Mouse (Mus musculus) forebrain, embryonic 14.5 days (tissue): Measurements from ENCODE around the gene Sult2a6. TPM values are rescaled to one million over a fixed set of nuclear protein-coding genes. Genes with fewer than 3 reads are reported as not detected.

Source experiments
- ATAC-seq: fragments of 200-750 bp; cut with Nextera tagmentation; 2 replicates; pipeline ENCODE4 v1.8.0; 2017; ENCODE audit warnings: mild to moderate bottlenecking, moderate library complexity
- DNase-seq: peaks from one replicate; pipeline ENCODE4 v3.0.0-alpha.2; 2015; ENCODE audit warnings: low spot score
- H3K27ac ChIP-seq: fragments of 300-500 bp; sonication (generic); 2 replicates; pipeline ENCODE4 v1.5.1; 2014; ENCODE audit warnings: low read depth, mild to moderate bottlenecking, control low read depth, low read length, moderate library complexity
- H3K27me3 ChIP-seq: fragments of 300-500 bp; sonication (generic); replicated peaks from 2 replicates; pipeline ENCODE4 v1.6.1; 2014; ENCODE audit warnings: low read length, control low read depth, mixed read lengths; ENCODE audit not compliant: control insufficient read depth, insufficient read depth
- H3K36me3 ChIP-seq: fragments of 300-500 bp; sonication (generic); 2 replicates; pipeline ENCODE4 v1.6.1; 2014; ENCODE audit warnings: low read length, control low read depth; ENCODE audit not compliant: control insufficient read depth, insufficient read depth
- H3K4me1 ChIP-seq: fragments of 300-500 bp; sonication (generic); 2 replicates; pipeline ENCODE4 v1.6.1; 2014; ENCODE audit warnings: antibody characterized with exemption, low read length, control low read depth; ENCODE audit not compliant: control insufficient read depth, insufficient read depth
- H3K4me2 ChIP-seq: fragments of 300-500 bp; sonication (generic); 2 replicates; pipeline ENCODE4 v1.6.1; 2014; ENCODE audit warnings: mild to moderate bottlenecking, control low read depth, low read length
- H3K4me3 ChIP-seq: fragments of 300-500 bp; sonication (generic); 2 replicates; pipeline ENCODE4 v1.5.1; 2014; ENCODE audit warnings: low read depth, low read length, control low read depth
- H3K9ac ChIP-seq: fragments of 300-500 bp; sonication (generic); 2 replicates; pipeline ENCODE4 v1.6.1; 2014; ENCODE audit warnings: mild to moderate bottlenecking, low read length, control low read depth, moderate library complexity
- H3K9me3 ChIP-seq: fragments of 300-500 bp; sonication (generic); replicated peaks from 2 replicates; pipeline ENCODE4 v1.6.1; 2016; ENCODE audit warnings: low read length, control low read depth, mixed read lengths; ENCODE audit not compliant: control insufficient read depth
- WGBS: fragments of 180-500 bp; shearing (Covaris S2); extraction: QIAGEN DNeasy Blood & Tissue Kit; methylation state at CpG from one replicate; pipeline ENCODE4 v1.1.7; 2014; 5-methylcytosine and 5-hydroxymethylcytosine counted together
- polyA plus RNA-seq: library from polyadenylated mRNA; unstranded; fragments of >200 nt; fragmentation: Nextera tagmentation; extraction: Ambion mirVana; gene quantifications from 2 replicates; pipeline ENCODE4 v1.2.1, GENCODE M21; 2014

The Sult2a6 gene
- not detected in 2 replicates for polyA plus RNA-seq

GRCm38 (mm10) chr7:14254770-14255169, at the start of gene Sult2a6:
Gene Sult2a6, minus strand, starts transcription at chr7:14254870.
- no peaks in the 10 kb centered on the region for H3K36me3 ChIP-seq
- H3K4me1 ChIP-seq, result no peaks in the 10 kb centered on the region
- WGBS, result 81% methylated on average over 2 of the region's 2 CpGs
- H3K27me3 ChIP-seq, result no peaks in the 10 kb centered on the region
- no peak within 1 kb of the TSS for H3K27ac ChIP-seq
- H3K9me3 ChIP-seq, result peaks cover 3% of the 10 kb centered on the region; the same call in 1 of the 2 replicates
- no peak for DNase-seq
- no peak within 1 kb of the TSS for H3K4me2 ChIP-seq
- H3K9ac ChIP-seq, result no peak within 1 kb of the TSS
- no peak within 1 kb of the TSS for H3K4me3 ChIP-seq
- ATAC-seq, result no peak

- peaks cover 10% of the 10 kb centered on the region; the same call in 1 of the 2 replicates for H3K9me3 ChIP-seq
- DNase-seq (no peak), ATAC-seq (no peak)
- no peaks in the 10 kb centered on the region for H3K27me3 ChIP-seq
- no peaks in the 10 kb centered on the region for H3K36me3 ChIP-seq
- H3K4me2 ChIP-seq, result no peak overlapping the region
- no peak overlapping the region for H3K9ac ChIP-seq
- no peaks in the 10 kb centered on the region for H3K4me1 ChIP-seq
- H3K27ac ChIP-seq, result no peak overlapping the region
- H3K4me3 ChIP-seq, result no peak overlapping the region
Observed at GRCm38 (mm10) chr7:14215231-14215630, 39.4 kb downstream of the Sult2a6 start.

GRCm38 (mm10) chr7:14203417-14203816, 51.3 kb downstream of the Sult2a6 start:
- H3K9me3 ChIP-seq, result 0 out of 2 replicates have a peak, but pooled peaks cover 8% of the 10 kb centered on the region
- no peak for DNase-seq
- no peak overlapping the region for H3K27ac ChIP-seq
- no peak for ATAC-seq
- no peak overlapping the region for H3K4me3 ChIP-seq
- no peak overlapping the region for H3K4me2 ChIP-seq
- H3K36me3 ChIP-seq, result no peaks in the 10 kb centered on the region
- H3K27me3 ChIP-seq, result no peaks in the 10 kb centered on the region
- WGBS, result 78% methylated on average over 2 of the region's 2 CpGs
- no peak overlapping the region for H3K9ac ChIP-seq
- no peaks in the 10 kb centered on the region for H3K4me1 ChIP-seq

GRCm38 (mm10) chr7:14202487-14202886, 52.2 kb downstream of the Sult2a6 start:
- no peaks in the 10 kb centered on the region for H3K4me1 ChIP-seq
- ATAC-seq, result no peak

More at GRCm38 (mm10) chr7:14202487-14202886, 52.2 kb downstream of the Sult2a6 start:
- DNase-seq, result no peak
- no peak overlapping the region for H3K4me3 ChIP-seq
- no peak overlapping the region for H3K27ac ChIP-seq
- H3K9ac ChIP-seq, result no peak overlapping the region
- H3K4me2 ChIP-seq, result no peak overlapping the region
- no peaks in the 10 kb centered on the region for H3K36me3 ChIP-seq
- no peaks in the 10 kb centered on the region for H3K27me3 ChIP-seq
- 0 out of 2 replicates have a peak, but pooled peaks cover 4% of the 10 kb centered on the region for H3K9me3 ChIP-seq

Other genes with a start within 250 kb of the Sult2a6 start
- gene Sult2a3, start 131.8 kb downstream of the Sult2a6 start, polyA plus RNA-seq, result not detected in 2 replicates
- not detected in 2 replicates for gene Obox8, start 78.7 kb upstream of the Sult2a6 start, polyA plus RNA-seq
- gene Sult2a8, start 191.9 kb upstream of the Sult2a6 start, polyA plus RNA-seq, result not detected in 2 replicates
- gene Sult2a7, start 239.4 kb upstream of the Sult2a6 start, polyA plus RNA-seq, result not detected in 2 replicates